Mouse (Mus musculus) limb, embryonic 10.5 days (tissue): ENCODE results near the gene Krt73. TPM values are rescaled to one million over a fixed set of nuclear protein-coding genes. Genes with fewer than 3 reads are reported as not detected.

ENCODE experiments used
- DNase-seq: peaks from one replicate; pipeline ENCODE4 v3.0.0-alpha.2; 2017; ENCODE audit warnings: low spot score
- H3K27ac ChIP-seq: fragments of 300-500 bp; sonication (generic); 2 replicates; pipeline ENCODE4 v1.5.1; 2016; ENCODE audit warnings: mild to moderate bottlenecking
- H3K27me3 ChIP-seq: fragments of 300-500 bp; sonication (generic); 2 replicates; pipeline ENCODE4 v1.6.1; 2016; ENCODE audit warnings: low read depth, mild to moderate bottlenecking; ENCODE audit not compliant: poor library complexity, severe bottlenecking
- H3K36me3 ChIP-seq: fragments of 300-500 bp; sonication (generic); 2 replicates; pipeline ENCODE4 v1.6.1; 2016; ENCODE audit warnings: mild to moderate bottlenecking, moderate library complexity
- H3K4me1 ChIP-seq: fragments of 300-500 bp; sonication (generic); 2 replicates; pipeline ENCODE4 v1.6.1; 2016
- H3K4me3 ChIP-seq: fragments of 300-500 bp; sonication (generic); 2 replicates; pipeline ENCODE4 v1.5.1; 2016; ENCODE audit warnings: mild to moderate bottlenecking, moderate library complexity
- H3K9me3 ChIP-seq: fragments of 300-500 bp; sonication (generic); replicated peaks from 2 replicates; pipeline ENCODE4 v1.6.1; 2016; ENCODE audit warnings: mild to moderate bottlenecking
- WGBS: fragments of 180-500 bp; shearing (Covaris S2); methylation state at CpG from one replicate; pipeline ENCODE4 v1.1.7; 2016; 5-methylcytosine and 5-hydroxymethylcytosine counted together
- polyA plus RNA-seq: library from polyadenylated mRNA; unstranded; fragments of >200 nt; fragmentation: Nextera tagmentation; extraction: Ambion mirVana; gene quantifications from 2 replicates; pipeline ENCODE4 v1.2.1, GENCODE M21; 2016

Krt73 gene
- not detected in 2 replicates for polyA plus RNA-seq

DNA sequence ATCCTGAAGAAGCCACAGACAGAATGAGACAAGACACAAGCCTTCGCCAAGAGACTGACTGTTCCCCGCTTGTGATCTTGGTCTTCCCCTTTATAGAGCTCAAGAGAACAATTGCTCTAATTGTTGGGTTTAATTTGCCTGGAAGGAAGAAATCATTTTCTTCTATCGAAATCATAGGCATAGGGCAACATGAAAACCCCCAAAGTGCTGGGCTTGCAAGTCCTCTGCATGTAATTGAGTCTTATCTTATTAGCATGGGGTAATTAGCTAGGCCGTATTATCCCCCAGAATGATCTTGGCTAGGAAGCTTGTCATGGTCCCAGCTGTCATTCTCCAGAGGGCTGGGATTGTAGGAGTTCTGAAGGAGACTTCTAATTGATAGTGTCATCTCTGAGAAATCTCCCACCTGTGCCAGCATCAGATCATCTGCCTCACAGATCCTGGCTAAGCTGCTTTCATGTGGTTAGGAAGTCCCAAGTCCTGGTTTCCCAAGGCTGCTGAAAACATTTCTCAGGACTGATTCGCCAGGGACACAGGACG is at the start of gene Krt73:
TSS of gene Krt73 (minus strand) at position 51 of the 540 bp plus-strand sequence.
- Histone ChIP-seq H3K9me3 (no peaks in the 10 kb centered on the region), H3K27me3 (0 out of 2 replicates have a peak, but pooled peaks cover 6% of the 10 kb centered on the region), H3K4me3 (no peak within 1 kb of the TSS), H3K27ac (no peak within 1 kb of the TSS), H3K36me3 (no peaks in the 10 kb centered on the region), H3K4me1 (no peaks in the 10 kb centered on the region)
- DNase-seq: no peak
- 83% methylated on average over 6 of the region's 6 CpGs for WGBS

DNA sequence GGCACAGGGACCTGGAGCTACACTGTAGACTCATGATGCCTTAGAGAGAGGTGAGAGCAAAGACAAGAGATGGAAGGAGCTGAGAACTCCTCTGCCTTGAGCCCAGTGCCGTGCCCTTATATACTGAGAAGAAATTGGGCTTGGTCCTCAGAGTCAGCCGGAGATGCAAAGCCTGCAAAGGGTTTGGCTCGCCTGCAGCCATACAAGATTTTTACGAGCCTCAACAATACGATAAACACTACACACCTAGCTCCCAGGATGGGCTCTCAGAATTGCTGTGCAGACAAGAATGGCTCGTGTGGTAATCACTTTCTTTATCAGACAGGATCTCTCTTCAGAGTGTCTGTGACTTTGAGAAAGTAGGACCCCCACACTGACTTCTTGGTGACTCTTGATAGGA is 48.5 kb upstream of the Krt73 start, which contains the start of gene Krt1:
TSS of gene Krt1 (minus strand) at position 101 of the 400 bp plus-strand sequence.
- Histone ChIP-seq H3K9me3 (no peaks in the 10 kb centered on the region), H3K36me3 (no peaks in the 10 kb centered on the region), H3K4me3 (no peak within 1 kb of the TSS), H3K27me3 (peaks cover 82% of the 10 kb centered on the region), H3K27ac (no peak within 1 kb of the TSS), H3K4me1 (peaks cover 7% of the 10 kb centered on the region)
- no peak for DNase-seq
- WGBS: 86% methylated on average over 6 of the region's 6 CpGs

DNA sequence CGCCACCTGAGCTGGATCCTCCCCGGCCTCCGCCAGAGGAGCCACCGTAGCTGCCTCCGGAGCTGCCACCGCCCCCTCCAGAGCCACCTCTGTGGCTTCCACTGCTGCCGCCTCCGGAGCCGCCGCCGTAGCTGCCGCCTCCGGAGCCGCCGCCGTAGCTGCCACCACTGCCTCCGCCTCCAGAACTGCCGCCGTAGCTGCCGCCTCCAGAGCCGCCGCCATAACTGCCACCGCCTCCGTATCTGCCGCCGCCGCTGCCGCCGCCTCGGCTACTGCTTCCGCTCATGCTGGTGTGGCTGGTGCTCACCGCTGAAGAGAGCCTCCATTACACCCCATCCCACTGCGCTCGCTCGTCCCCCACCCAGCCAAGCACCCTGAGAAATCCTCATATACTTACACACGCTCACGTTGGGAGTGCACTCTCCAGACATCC is 43.8 kb upstream of the Krt73 start:
- Histone ChIP-seq H3K36me3 (no peaks in the 10 kb centered on the region), H3K9me3 (no peaks in the 10 kb centered on the region), H3K27me3 (peaks cover 65% of the 10 kb centered on the region), H3K4me1 (peaks cover 15% of the 10 kb centered on the region), H3K27ac (peak overlapping the region; percentile 82), H3K4me3 (peak overlapping the region; percentile 61)
- WGBS: 0% methylated on average over 37 of the region's 37 CpGs
- DNase-seq: peak; percentile 73

DNA sequence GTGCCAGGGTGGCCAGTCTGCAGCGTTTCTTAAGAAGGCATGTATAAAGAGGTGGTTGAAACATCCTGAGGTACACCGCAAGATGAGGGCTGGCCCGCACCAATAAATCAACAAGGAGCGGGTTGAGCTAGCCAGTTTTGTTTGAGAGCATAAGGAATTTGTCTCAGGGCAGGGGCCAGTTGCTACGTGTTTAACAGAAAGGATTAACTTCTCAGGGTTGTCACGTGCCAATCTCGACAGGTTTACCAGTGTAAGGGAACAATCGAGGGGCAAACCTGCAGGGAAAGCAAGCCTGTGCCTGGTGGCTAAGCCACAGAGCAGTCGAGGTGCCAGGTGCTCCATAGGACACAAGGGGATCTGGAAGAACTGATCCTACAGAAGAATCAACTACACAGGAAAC is 41.0 kb upstream of the Krt73 start:
- no peak for DNase-seq
- Histone ChIP-seq H3K36me3 (no peaks in the 10 kb centered on the region), H3K4me1 (peaks cover 15% of the 10 kb centered on the region), H3K4me3 (no peak overlapping the region), H3K27me3 (peaks cover 55% of the 10 kb centered on the region), H3K9me3 (no peaks in the 10 kb centered on the region), H3K27ac (no peak overlapping the region)
- 69% methylated on average over 9 of the region's 9 CpGs for WGBS

DNA sequence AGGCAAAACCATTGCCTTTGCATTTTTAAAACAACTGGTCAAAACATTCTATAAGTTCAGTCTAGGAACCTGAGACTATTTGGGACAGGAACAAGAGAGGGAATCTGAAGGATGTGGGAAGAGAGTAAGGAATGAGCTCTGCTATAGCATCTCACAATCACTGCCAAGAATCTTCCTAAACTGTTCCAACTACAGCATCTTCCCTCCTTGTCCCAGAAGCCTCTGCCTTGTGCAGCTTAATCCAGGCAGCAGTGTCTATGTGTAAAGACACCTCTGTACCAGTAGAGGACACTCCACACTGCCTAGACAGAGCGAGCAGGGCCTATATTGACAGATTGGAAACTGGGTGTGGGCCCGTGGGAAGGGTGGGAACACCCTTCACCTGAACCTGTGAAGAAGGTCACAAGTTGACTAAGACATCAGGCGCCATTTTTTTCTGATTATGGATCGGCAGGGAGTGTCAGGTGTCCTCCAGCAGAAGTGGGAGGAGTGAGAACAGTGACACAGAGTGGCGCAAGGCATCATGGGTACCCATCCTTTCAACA is 32.7 kb upstream of the Krt73 start:
- H3K27ac ChIP-seq: no peak overlapping the region
- no peaks in the 10 kb centered on the region for H3K36me3 ChIP-seq
- no peak for DNase-seq
- no peaks in the 10 kb centered on the region for H3K9me3 ChIP-seq
- WGBS: 70% methylated on average over 5 of the region's 5 CpGs
- H3K27me3 ChIP-seq: no peaks in the 10 kb centered on the region
- H3K4me1 ChIP-seq: 0 out of 2 replicates have a peak, but pooled peaks cover 4% of the 10 kb centered on the region
- H3K4me3 ChIP-seq: no peak overlapping the region

DNA sequence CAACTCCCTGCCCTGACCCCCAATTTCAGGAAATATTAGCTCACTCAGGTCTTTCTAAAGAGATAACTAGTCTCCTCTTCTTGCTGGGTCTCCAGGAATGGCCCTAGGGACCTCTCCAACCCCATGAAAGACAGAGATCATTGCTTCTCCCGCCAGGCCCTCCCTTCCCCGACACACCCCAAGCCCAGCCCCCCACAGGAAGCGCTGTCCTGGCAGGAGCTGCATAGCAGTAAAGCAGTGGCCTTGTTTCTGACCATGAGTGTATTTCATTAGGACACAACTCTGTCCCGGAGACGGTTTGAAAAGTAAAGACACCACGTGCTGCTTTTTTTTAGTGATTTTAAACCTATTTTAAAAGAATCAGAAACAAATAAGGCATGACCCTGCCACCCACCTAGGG is 31.0 kb upstream of the Krt73 start:
- Histone ChIP-seq H3K27ac (no peak overlapping the region), H3K4me3 (no peak overlapping the region), H3K36me3 (no peaks in the 10 kb centered on the region), H3K4me1 (0 out of 2 replicates have a peak, but pooled peaks cover 4% of the 10 kb centered on the region), H3K9me3 (no peaks in the 10 kb centered on the region), H3K27me3 (no peaks in the 10 kb centered on the region)
- 47% methylated on average over 6 of the region's 6 CpGs for WGBS
- no peak for DNase-seq

DNA sequence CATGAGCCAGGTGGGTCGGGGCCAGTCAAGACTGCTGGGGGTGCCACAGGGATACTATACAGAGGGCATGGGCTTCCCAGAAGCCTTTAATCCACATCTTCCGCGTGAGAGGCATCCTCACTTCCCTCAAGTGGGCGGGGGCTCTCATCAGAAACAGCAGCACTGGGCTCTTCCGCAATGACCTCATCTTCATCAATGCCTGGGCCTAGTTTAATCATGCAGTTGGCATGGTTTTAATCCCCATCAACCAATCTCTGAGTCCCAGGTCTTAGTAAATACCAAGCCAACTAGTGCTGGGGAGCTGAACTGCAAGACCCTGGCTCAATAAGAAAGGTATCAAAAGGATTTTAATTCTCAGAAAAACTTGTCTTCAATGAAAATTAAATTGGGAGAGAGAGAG is 27.3 kb upstream of the Krt73 start:
- Histone ChIP-seq H3K4me1 (0 out of 2 replicates have a peak, but pooled peaks cover 4% of the 10 kb centered on the region), H3K4me3 (no peak overlapping the region), H3K27me3 (no peaks in the 10 kb centered on the region), H3K27ac (no peak overlapping the region), H3K36me3 (no peaks in the 10 kb centered on the region), H3K9me3 (no peaks in the 10 kb centered on the region)
- WGBS: 67% methylated on average over 5 of the region's 5 CpGs
- DNase-seq: no peak

DNA sequence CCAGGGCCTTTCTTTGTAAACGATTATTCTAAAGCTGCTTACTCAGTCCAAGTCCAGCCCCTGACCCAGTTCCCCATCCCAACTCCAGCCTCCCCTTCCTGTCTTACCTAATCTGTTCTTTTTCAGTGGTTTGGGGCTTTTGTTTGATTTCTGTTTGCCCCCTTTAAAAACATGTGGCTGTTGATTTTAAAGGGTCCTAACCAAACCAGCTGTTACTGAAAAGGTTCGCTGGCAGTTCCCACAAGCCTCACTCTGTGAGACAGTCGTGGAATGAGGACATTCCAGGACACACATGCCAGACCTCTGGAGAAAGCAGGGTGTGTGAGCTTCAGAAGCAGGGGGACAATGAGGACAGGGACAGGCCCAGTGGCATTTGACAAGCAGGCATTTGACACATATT is 19.6 kb upstream of the Krt73 start:
- H3K9me3 ChIP-seq: no peaks in the 10 kb centered on the region
- no peak for DNase-seq
- 0 out of 2 replicates have a peak, but pooled peaks cover 4% of the 10 kb centered on the region for H3K4me1 ChIP-seq
- no peaks in the 10 kb centered on the region for H3K36me3 ChIP-seq
- no peak overlapping the region for H3K4me3 ChIP-seq
- peaks cover 8% of the 10 kb centered on the region; the same call in 1 of the 2 replicates for H3K27me3 ChIP-seq
- 42% methylated on average over 3 of the region's 3 CpGs for WGBS
- H3K27ac ChIP-seq: no peak overlapping the region

DNA sequence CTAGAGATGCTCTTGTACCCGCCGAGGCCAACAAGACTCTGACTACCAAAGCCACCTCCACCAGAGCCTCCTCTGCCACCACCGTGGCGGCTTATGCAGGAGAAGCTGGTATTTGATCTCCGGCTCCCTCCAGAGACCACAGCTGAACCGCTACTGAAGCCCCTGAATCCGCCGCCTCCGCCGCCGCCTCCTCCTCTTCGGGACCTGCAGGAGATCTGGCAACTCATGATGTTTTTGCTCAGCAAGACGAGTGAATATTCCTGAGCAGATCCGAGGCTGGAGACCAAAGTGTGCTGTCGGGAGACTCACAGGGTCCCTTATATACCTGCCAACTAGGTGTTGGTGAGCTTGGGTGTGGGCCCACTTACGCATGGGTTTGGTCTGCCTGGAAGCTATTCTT is 15.7 kb upstream of the Krt73 start, which contains the start of gene Krt2:
TSS of gene Krt2 (minus strand) at position 295 of the 400 bp plus-strand sequence.
- DNase-seq: no peak
- Histone ChIP-seq H3K4me3 (no peak within 1 kb of the TSS), H3K27ac (no peak within 1 kb of the TSS), H3K9me3 (no peaks in the 10 kb centered on the region), H3K27me3 (peaks cover 8% of the 10 kb centered on the region; the same call in 1 of the 2 replicates), H3K4me1 (no peaks in the 10 kb centered on the region), H3K36me3 (no peaks in the 10 kb centered on the region)
- 77% methylated on average over 16 of the region's 16 CpGs for WGBS

DNA sequence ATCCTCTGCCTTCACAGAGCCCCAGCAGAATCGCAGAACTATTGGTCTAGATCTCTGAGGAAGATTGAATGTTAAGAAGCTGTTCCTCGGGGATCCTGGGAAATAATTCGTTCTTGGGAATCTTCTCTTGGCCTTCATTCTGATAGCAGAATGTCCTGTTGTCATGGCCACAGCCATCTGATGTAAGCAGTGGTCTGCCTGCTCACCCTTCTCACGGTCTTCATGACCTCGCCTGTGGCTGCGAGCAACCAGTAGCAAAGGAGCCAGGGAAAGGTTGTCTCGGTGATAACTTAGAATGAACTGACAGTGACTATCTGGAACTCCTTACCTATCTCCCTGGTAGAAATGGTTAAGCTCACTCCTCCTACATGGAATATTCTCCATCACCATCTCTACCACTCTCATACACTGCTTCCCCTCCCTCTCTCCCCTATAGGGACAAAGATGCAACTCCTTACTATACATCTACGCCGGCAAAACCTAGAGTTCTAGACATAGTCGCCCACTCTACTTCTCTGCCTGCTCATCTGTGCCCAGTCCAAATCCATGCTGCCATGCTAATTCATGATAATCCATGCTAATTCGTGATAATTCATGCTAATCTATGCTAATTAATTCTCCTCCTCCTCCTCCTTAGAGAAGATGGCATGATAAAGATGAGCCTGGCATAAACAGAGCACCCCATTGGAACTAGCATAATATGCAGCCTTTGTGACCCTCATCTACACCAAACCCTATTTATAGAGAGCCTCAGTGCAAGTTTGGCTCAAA is 1.1 kb upstream of the Krt73 start:
- no peaks in the 10 kb centered on the region for H3K36me3 ChIP-seq
- DNase-seq: no peak
- H3K4me1 ChIP-seq: no peaks in the 10 kb centered on the region
- 84% methylated on average over 11 of the region's 11 CpGs for WGBS
- H3K9me3 ChIP-seq: no peaks in the 10 kb centered on the region
- 0 out of 2 replicates have a peak, but pooled peaks cover 6% of the 10 kb centered on the region for H3K27me3 ChIP-seq
- H3K4me3 ChIP-seq: no peak overlapping the region
- H3K27ac ChIP-seq: no peak overlapping the region

DNA sequence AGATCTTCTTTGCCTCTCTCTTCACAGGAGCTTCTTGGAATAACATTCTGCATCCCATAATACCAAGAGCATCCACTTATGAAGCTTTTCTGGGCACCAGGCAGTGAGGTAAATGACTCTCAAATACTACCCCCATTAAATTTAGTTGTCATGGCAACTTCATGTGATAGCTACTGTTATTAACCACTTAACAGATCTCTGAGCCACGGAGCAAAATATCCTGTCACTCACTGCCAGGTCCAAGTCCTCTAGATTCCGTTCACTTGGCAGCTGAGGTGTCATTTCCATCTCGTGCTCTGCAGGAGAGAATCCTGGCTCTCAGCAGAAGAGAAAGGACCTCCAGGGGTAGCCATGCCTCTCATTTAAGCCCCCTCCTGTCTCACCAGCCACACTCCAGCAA is 11.3 kb downstream of the Krt73 start:
- no peaks in the 10 kb centered on the region for H3K4me1 ChIP-seq
- H3K36me3 ChIP-seq: no peaks in the 10 kb centered on the region
- H3K27me3 ChIP-seq: no peaks in the 10 kb centered on the region
- H3K9me3 ChIP-seq: no peaks in the 10 kb centered on the region
- no peak overlapping the region for H3K4me3 ChIP-seq
- 23% methylated on average over 3 of the region's 3 CpGs for WGBS
- DNase-seq: no peak
- H3K27ac ChIP-seq: no peak overlapping the region

DNA sequence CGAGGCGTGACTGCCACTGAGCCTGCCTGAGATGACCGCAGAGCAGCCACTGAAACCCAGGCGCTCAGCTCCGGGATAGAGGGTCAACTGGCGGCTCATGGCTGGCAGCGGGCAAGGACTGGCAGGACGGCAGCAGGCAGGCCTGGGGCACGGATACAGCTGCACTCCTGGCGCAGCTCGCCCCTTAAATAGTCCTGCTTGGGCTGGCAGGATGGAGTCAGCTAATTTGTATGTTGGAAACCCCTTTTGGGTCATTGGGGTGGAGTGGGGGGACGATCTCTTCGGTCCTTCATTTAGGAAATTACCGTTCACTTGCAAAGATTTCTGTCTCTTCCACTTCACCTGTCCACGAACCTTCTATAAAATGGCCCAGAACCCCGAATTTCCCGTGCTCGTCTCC is 15.8 kb downstream of the Krt73 start, which contains the start of gene Krt72:
TSS of gene Krt72 (minus strand) at position 101 of the 400 bp plus-strand sequence.
- Histone ChIP-seq H3K36me3 (no peaks in the 10 kb centered on the region), H3K27me3 (no peaks in the 10 kb centered on the region), H3K4me1 (no peaks in the 10 kb centered on the region), H3K9me3 (no peaks in the 10 kb centered on the region), H3K27ac (no peak within 1 kb of the TSS), H3K4me3 (no peak within 1 kb of the TSS)
- DNase-seq: no peak
- 88% methylated on average over 18 of the region's 18 CpGs for WGBS

DNA sequence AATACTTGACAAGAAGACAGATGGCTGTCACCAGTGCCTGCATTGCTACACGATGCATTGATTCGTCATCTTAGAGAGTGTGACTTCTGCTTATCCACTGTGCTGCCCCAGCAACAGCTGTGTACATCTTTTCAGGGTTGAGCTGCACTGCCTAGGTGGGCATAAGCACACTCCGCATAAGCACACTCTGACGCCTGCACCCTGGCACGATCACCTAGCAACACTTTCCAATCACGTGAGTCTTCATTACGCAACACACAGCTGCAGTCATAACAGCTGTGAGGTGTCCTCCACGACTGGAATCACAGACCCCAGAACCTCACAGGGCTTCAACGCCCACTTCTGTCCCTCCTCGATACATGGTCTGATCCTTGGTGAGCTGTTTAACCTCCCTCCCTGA is 28.7 kb downstream of the Krt73 start:
- H3K36me3 ChIP-seq: no peaks in the 10 kb centered on the region
- H3K9me3 ChIP-seq: no peaks in the 10 kb centered on the region
- peaks cover 3% of the 10 kb centered on the region; the same call in 1 of the 2 replicates for H3K4me1 ChIP-seq
- WGBS: 86% methylated on average over 10 of the region's 10 CpGs
- H3K27me3 ChIP-seq: no peaks in the 10 kb centered on the region
- H3K4me3 ChIP-seq: no peak overlapping the region
- H3K27ac ChIP-seq: no peak overlapping the region
- no peak for DNase-seq
